Mouse (Mus musculus) heart, postnatal 25 days (tissue): Measurements from ENCODE around the gene Gyg. TPM values are rescaled to one million over a fixed set of nuclear protein-coding genes. Genes with fewer than 3 reads are reported as not detected.

Source experiments
- total RNA-seq, 2 experiments: library from RNA; stranded (reverse); gene quantifications; 2 replicates each; pipeline ENCODE4 v1.2.3; 2021

Gyg gene
- total RNA-seq, 2 experiments from 2014 or later: 145 to 158 TPM

Other genes starting within 250 kb of the Gyg start
- gene Cp, start 198.3 kb downstream of the Gyg start, total RNA-seq: 10 to 100 TPM; 27.6 to 31.8 TPM
- 1 to 10 TPM; 7.3 to 8.2 TPM for gene Hps3, start 120.0 kb downstream of the Gyg start, total RNA-seq
- gene Hltf, start 97.5 kb downstream of the Gyg start, total RNA-seq: 10 to 100 TPM; 10.9 to 14.0 TPM
- 1 to 10 TPM; 1.4 TPM for gene Cpa3, start 86.9 kb upstream of the Gyg start, total RNA-seq
- gene Cpb1, start 120.4 kb upstream of the Gyg start, total RNA-seq: not detected
- not detected for gene Agtr1b, start 211.9 kb upstream of the Gyg start, total RNA-seq